Mouse (Mus musculus): Measurements from ENCODE around the gene Decr2. TPM values are rescaled to one million over a fixed set of nuclear protein-coding genes. Genes with fewer than 3 reads are reported as not detected.

Decr2 gene
- polyA plus RNA-seq (2015; fragmentation: Nextera tagmentation; extraction: Ambion mirVana), result 34.2 and 36.3 TPM in 2 replicates

- 1% methylated on average over 32 of the region's 32 CpGs for WGBS
- H3K36me3 ChIP-seq (replicated peaks), result no peaks in the 10 kb centered on the region
Observed at GRCm38 (mm10) chr17:26089905-26090632, at the start of gene Decr2. Gene Decr2, minus strand, starts transcription at chr17:26090337.

GRCm38 (mm10) chr17:26138901-26139381 is 48.8 kb upstream of the Decr2 start:
- WGBS, result under 1% methylated on average over 55 of the region's 58 CpGs
- peaks cover 47% of the 10 kb centered on the region for H3K4me1 ChIP-seq
- ATAC-seq (replicated peaks), result peak; percentile 74

More at GRCm38 (mm10) chr17:26089905-26090632, at the start of gene Decr2:
- Histone ChIP-seq H3K27me3 (replicated peaks) (no peaks in the 10 kb centered on the region), H3K27ac (peak within 1 kb of the TSS; percentile 86), H3K4me1 (peaks cover 14% of the 10 kb centered on the region), H3K9ac (peak within 1 kb of the TSS; percentile 55), H3K4me2 (peak within 1 kb of the TSS; percentile 80), H3K4me3 (peak within 1 kb of the TSS; percentile 62), H3K9me3 (no peaks in the 10 kb centered on the region)
- ATAC-seq (replicated peaks), result peak; percentile 84

GRCm38 (mm10) chr17:26138239-26138836 is 48.2 kb upstream of the Decr2 start, which contains the start of gene Axin1:
Gene Axin1, plus strand, starts transcription at chr17:26138688.
- under 1% methylated on average over 42 of the region's 42 CpGs for WGBS
- peak within 1 kb of the TSS; percentile 72 for H3K4me2 ChIP-seq
- peak; percentile 96 for ATAC-seq (replicated peaks)

More at GRCm38 (mm10) chr17:26138901-26139381, 48.8 kb upstream of the Decr2 start:
- Histone ChIP-seq H3K4me3 (peak overlapping the region; percentile 58), H3K9me3 (no peaks in the 10 kb centered on the region), H3K9ac (peak overlapping the region; percentile 82), H3K36me3 (replicated peaks) (peaks cover 12% of the 10 kb centered on the region; the same call in 1 of the 2 replicates), H3K4me2 (peak overlapping the region; percentile 72), H3K27me3 (replicated peaks) (no peaks in the 10 kb centered on the region), H3K27ac (peak overlapping the region; percentile 88)

GRCm38 (mm10) chr17:26137751-26138130 is 47.6 kb upstream of the Decr2 start:
- no peaks in the 10 kb centered on the region for H3K27me3 ChIP-seq (replicated peaks)
- no peaks in the 10 kb centered on the region for H3K9me3 ChIP-seq
- H3K27ac ChIP-seq, result peak overlapping the region; percentile 88
- 75% methylated on average over 2 of the region's 2 CpGs for WGBS
- no peak overlapping the region for H3K9ac ChIP-seq
- peak; percentile 18 for ATAC-seq (replicated peaks)
- peak overlapping the region; percentile 72 for H3K4me2 ChIP-seq
- H3K36me3 ChIP-seq (replicated peaks), result no peaks in the 10 kb centered on the region
- H3K4me1 ChIP-seq, result peaks cover 56% of the 10 kb centered on the region
- peak overlapping the region; percentile 58 for H3K4me3 ChIP-seq

More at GRCm38 (mm10) chr17:26138239-26138836, 48.2 kb upstream of the Decr2 start, which contains the start of gene Axin1:
- Histone ChIP-seq H3K4me1 (peaks cover 52% of the 10 kb centered on the region), H3K27me3 (replicated peaks) (no peaks in the 10 kb centered on the region), H3K9me3 (no peaks in the 10 kb centered on the region), H3K9ac (peak within 1 kb of the TSS; percentile 82), H3K27ac (peak within 1 kb of the TSS; percentile 88), H3K4me3 (peak within 1 kb of the TSS; percentile 58), H3K36me3 (replicated peaks) (peaks cover 6% of the 10 kb centered on the region; the same call in 1 of the 2 replicates)

GRCm38 (mm10) chr17:26137106-26137750 is 47.1 kb upstream of the Decr2 start:
- Histone ChIP-seq H3K4me1 (peaks cover 56% of the 10 kb centered on the region), H3K27me3 (replicated peaks) (no peaks in the 10 kb centered on the region), H3K4me2 (no peak overlapping the region), H3K9ac (no peak overlapping the region; the same call in 1 of the 2 replicates), H3K36me3 (replicated peaks) (no peaks in the 10 kb centered on the region), H3K27ac (0 out of 2 replicates have a peak overlapping the region, but pooled peaks have one; percentile 88), H3K9me3 (no peaks in the 10 kb centered on the region), H3K4me3 (0 out of 2 replicates have a peak overlapping the region, but pooled peaks have one; percentile 58)
- 90% methylated on average over 11 of the region's 11 CpGs for WGBS
- no peak for ATAC-seq (replicated peaks)

GRCm38 (mm10) chr17:26131856-26132853 is 42.0 kb upstream of the Decr2 start:
- peak; percentile 64 for ATAC-seq (replicated peaks)
- H3K4me3 ChIP-seq, result peak overlapping the region; percentile 50
- H3K36me3 ChIP-seq (replicated peaks), result peaks cover 17% of the 10 kb centered on the region; the same call in 1 of the 2 replicates
- no peaks in the 10 kb centered on the region for H3K9me3 ChIP-seq
- WGBS, result 26% methylated on average over 18 of the region's 18 CpGs
- H3K4me2 ChIP-seq, result peak overlapping the region; percentile 60
- peak overlapping the region; percentile 47 for H3K9ac ChIP-seq
- peak overlapping the region; percentile 84 for H3K27ac ChIP-seq
- H3K27me3 ChIP-seq (replicated peaks), result no peaks in the 10 kb centered on the region
- H3K4me1 ChIP-seq, result peaks cover 27% of the 10 kb centered on the region

GRCm38 (mm10) chr17:26131062-26131732 is 41.1 kb upstream of the Decr2 start:
- Histone ChIP-seq H3K4me1 (peaks cover 26% of the 10 kb centered on the region), H3K4me3 (peak overlapping the region; percentile 50), H3K27ac (peak overlapping the region; percentile 84), H3K27me3 (replicated peaks) (no peaks in the 10 kb centered on the region), H3K9ac (peak overlapping the region; percentile 47), H3K9me3 (no peaks in the 10 kb centered on the region), H3K4me2 (peak overlapping the region; percentile 60), H3K36me3 (replicated peaks) (peaks cover 23% of the 10 kb centered on the region)
- ATAC-seq (replicated peaks), result peak; percentile 92
- WGBS, result 41% methylated on average over 18 of the region's 18 CpGs

GRCm38 (mm10) chr17:26125226-26125625 is 35.1 kb upstream of the Decr2 start:
- Histone ChIP-seq H3K9ac (no peak overlapping the region), H3K4me3 (no peak overlapping the region), H3K27ac (no peak overlapping the region), H3K27me3 (replicated peaks) (no peaks in the 10 kb centered on the region), H3K4me1 (peaks cover 16% of the 10 kb centered on the region), H3K9me3 (no peaks in the 10 kb centered on the region), H3K36me3 (replicated peaks) (peaks cover 26% of the 10 kb centered on the region), H3K4me2 (no peak overlapping the region)
- ATAC-seq (replicated peaks), result no peak
- 92% methylated on average over 10 of the region's 10 CpGs for WGBS

- WGBS, result 90% methylated on average over 7 of the region's 7 CpGs
- H3K9ac ChIP-seq, result peak overlapping the region; percentile 64; the same call in 1 of the 2 replicates
- H3K4me2 ChIP-seq, result peak overlapping the region; percentile 84
- H3K36me3 ChIP-seq (replicated peaks), result peaks cover 21% of the 10 kb centered on the region
- no peak for ATAC-seq (replicated peaks)
- no peaks in the 10 kb centered on the region for H3K27me3 ChIP-seq (replicated peaks)
- peaks cover 19% of the 10 kb centered on the region for H3K4me1 ChIP-seq
- no peak overlapping the region for H3K27ac ChIP-seq
- H3K4me3 ChIP-seq, result peak overlapping the region; percentile 76
- H3K9me3 ChIP-seq, result no peaks in the 10 kb centered on the region
Observed at GRCm38 (mm10) chr17:26124560-26124959, 34.4 kb upstream of the Decr2 start.

- WGBS, result under 1% methylated on average over 32 of the region's 32 CpGs
- Histone ChIP-seq H3K27ac (peak within 1 kb of the TSS; percentile 31; the same call in 1 of the 2 replicates), H3K4me1 (peaks cover 19% of the 10 kb centered on the region), H3K27me3 (replicated peaks) (0 out of 2 replicates have a peak, but pooled peaks cover 6% of the 10 kb centered on the region), H3K9me3 (no peaks in the 10 kb centered on the region), H3K4me2 (peak within 1 kb of the TSS; percentile 84), H3K4me3 (peak within 1 kb of the TSS; percentile 76), H3K36me3 (replicated peaks) (peaks cover 13% of the 10 kb centered on the region), H3K9ac (peak within 1 kb of the TSS; percentile 64)
- peak; percentile 93 for ATAC-seq (replicated peaks)
Observed at GRCm38 (mm10) chr17:26123267-26123684, 33.1 kb upstream of the Decr2 start, which contains the start of gene Mrpl28. Gene Mrpl28, plus strand, starts transcription at chr17:26123500.

All from midbrain, embryonic 15.5 days (tissue).